Mouse (Mus musculus): Measurements from ENCODE around the gene Gm21976.
A peak's percentile ranks its signal among the peaks of the same experiment; 100 is the strongest.

Gm21976 gene

GRCm38 (mm10) chr13:98279686-98280085 lies at the start of gene Gm21976:
TSS of gene Gm21976 (plus strand) at chr13:98279887.
- no peak for DNase-seq (ENCODE audit: low read depth, low spot score)

- no peak for DNase-seq (ENCODE audit: low read depth, low spot score)
These were observed 49.2 kb upstream of the Gm21976 start for GRCm38 (mm10) chr13:98230511-98230910.

GRCm38 (mm10) chr13:98235451-98235850 lies 44.2 kb upstream of the Gm21976 start:
- peak; percentile 46 for DNase-seq (ENCODE audit: low read depth, low spot score)

- DNase-seq (ENCODE audit: low read depth, low spot score) = peak; percentile 82
These were observed 39.6 kb upstream of the Gm21976 start for GRCm38 (mm10) chr13:98239978-98240641.

- no peak for DNase-seq (ENCODE audit: low read depth, low spot score)
These were observed 38.0 kb upstream of the Gm21976 start for GRCm38 (mm10) chr13:98241531-98242282.

GRCm38 (mm10) chr13:98244571-98245350 lies 34.9 kb upstream of the Gm21976 start:
- no peak for DNase-seq (ENCODE audit: low read depth, low spot score)

GRCm38 (mm10) chr13:98245386-98245785 lies 34.3 kb upstream of the Gm21976 start:
- DNase-seq (ENCODE audit: low read depth, low spot score) = no peak

- DNase-seq (ENCODE audit: low read depth, low spot score) = no peak
These were observed 30.1 kb upstream of the Gm21976 start for GRCm38 (mm10) chr13:98249594-98249993.

- DNase-seq (ENCODE audit: low read depth, low spot score) = peak; percentile 14
These were observed 24.8 kb upstream of the Gm21976 start for GRCm38 (mm10) chr13:98254921-98255320.

GRCm38 (mm10) chr13:98262636-98263457 lies 16.8 kb upstream of the Gm21976 start, which contains the start of the genes Utp15 and Ankra2:
TSS of gene Utp15 (minus strand) at chr13:98263041.
TSS of gene Ankra2 (plus strand) at chr13:98263074.
- peak; percentile 97 for DNase-seq (ENCODE audit: low read depth, low spot score)

GRCm38 (mm10) chr13:98263458-98263987 lies 16.2 kb upstream of the Gm21976 start:
- DNase-seq (ENCODE audit: low read depth, low spot score) = peak; percentile 41

- DNase-seq (ENCODE audit: low read depth, low spot score) = peak; percentile 61
These were observed 15.6 kb upstream of the Gm21976 start for GRCm38 (mm10) chr13:98264111-98264510.

- DNase-seq (ENCODE audit: low read depth, low spot score) = no peak
These were observed 5.7 kb upstream of the Gm21976 start for GRCm38 (mm10) chr13:98274023-98274422.

GRCm38 (mm10) chr13:98275646-98276045 lies 4.0 kb upstream of the Gm21976 start:
- peak; percentile 96 for DNase-seq (ENCODE audit: low read depth, low spot score)

GRCm38 (mm10) chr13:98276253-98276652 lies 3.4 kb upstream of the Gm21976 start:
- DNase-seq (ENCODE audit: low read depth, low spot score) = no peak

GRCm38 (mm10) chr13:98277501-98277900 lies 2.2 kb upstream of the Gm21976 start:
- no peak for DNase-seq (ENCODE audit: low read depth, low spot score)

- peak; percentile 81 for DNase-seq (ENCODE audit: low read depth, low spot score)
These were observed 1.4 kb downstream of the Gm21976 start for GRCm38 (mm10) chr13:98280990-98281650.

- peak; percentile 45 for DNase-seq (ENCODE audit: low read depth, low spot score)
These were observed 11.0 kb downstream of the Gm21976 start for GRCm38 (mm10) chr13:98290719-98291118.

- DNase-seq (ENCODE audit: low read depth, low spot score) = no peak
These were observed 12.0 kb downstream of the Gm21976 start for GRCm38 (mm10) chr13:98291712-98292111.

- DNase-seq (ENCODE audit: low read depth, low spot score) = no peak
These were observed 16.4 kb downstream of the Gm21976 start for GRCm38 (mm10) chr13:98296072-98296471.

Measured in 3T3-L1 (cell line).